9 mouse cellular contexts compared by ENCODE assay signal in genomic region chr6:87522236-87522635, GRCm38 (mm10). TPM values are rescaled to one million over a fixed set of nuclear protein-coding genes. Genes with fewer than 3 reads are reported as not detected.
DNase-seq lines count a peak whose midpoint lies in the region; TF ChIP-seq lines count a peak whose summit lies in the region.
"Had no signal": no experiment of that assay in that cellular context is flagged by ENCODE, and none has a peak within 500 bp of the region (broad histone marks: within the 10 kb centered on the region; RNA-seq: fewer than 3 reads in every experiment).

No protein-coding gene starts in this region.

- peaks cover 18% of the 10 kb centered on the region for H3K27me3 ChIP-seq in E14TG2a.4 (ENCODE audit: insufficient read depth, low read length)
- H3K27me3 ChIP-seq: neural tube, embryonic 13.5 days had no signal

- H3K4me3 ChIP-seq in E14TG2a.4 (replicated peaks; ENCODE audit: low read length), result no peak overlapping the region
- H3K4me3 ChIP-seq: neural tube, embryonic 13.5 days had no signal

- peaks cover 8% of the 10 kb centered on the region for H3K9me3 ChIP-seq in E14TG2a.4 (ENCODE audit: low read length)
- H3K9me3 ChIP-seq: neural tube, embryonic 13.5 days had no signal

- H3K36me3 ChIP-seq in E14TG2a.4 (ENCODE audit: insufficient read depth, low read length), result no peaks in the 10 kb centered on the region
- H3K36me3 ChIP-seq: neural tube, embryonic 13.5 days had no signal

- intact Hi-C loops in left cerebral cortex, postnatal 25 days (cut with DNase I), result loop anchor here (2.0 to 10.0 kb wide), 3 partner anchors 59 to 417 kb away; partner anchors contain the start of gene D6Ertd527e

- DNase-seq in kidney, adult 18-20 months, result peak; percentile 71
- no peak for DNase-seq in kidney, adult 11 months
- peak; percentile 65 for DNase-seq in ZHBTc4 (ENCODE audit: low read depth, low spot score)
- peak; percentile 62 to 63 for DNase-seq in frontal cortex, postnatal 25 days (ENCODE audit: low spot score in 2 of 2)
- DNase-seq in left cerebral cortex, postnatal 25 days (ENCODE audit: low spot score in 2 of 2), result peak; percentile 64 to 86
- DNase-seq in thymus, adult 18-20 months, result no peak
- no peak for DNase-seq in Muller cell, postnatal 12 days (ENCODE audit: inconsistent ontology term)

- peak; percentile 91 for TF ChIP-seq CTCF in E14TG2a.4 (conservative IDR thresholded peaks at IDR 0.05; ENCODE audit: low read length)

- peaks cover 15% of the 10 kb centered on the region; the same call in 1 of the 2 replicates for H3K4me1 ChIP-seq in E14TG2a.4 (replicated peaks; ENCODE audit: low read depth, low read length)
- H3K4me1 ChIP-seq: neural tube, embryonic 13.5 days had no signal

RNA-seq across cellular contexts. Expression of gene Arhgap25, which starts 10.8 kb away (rescaled TPM):
- total RNA-seq in left cerebral cortex, postnatal 25 days (2021), result 10 to 100 TPM in 1 of 2 experiments, 1 to 10 TPM in 1; 7.3 to 10.7 TPM

Comparison
In these comparisons a context has a peak if more than half of its experiments do, and no peak if none do; other contexts are left out.
1. DNase-seq: peak in kidney, adult 18-20 months (single experiment), ZHBTc4 (single experiment), frontal cortex, postnatal 25 days (2 of 2) and left cerebral cortex, postnatal 25 days (2 of 2); none in kidney, adult 11 months (single experiment), thymus, adult 18-20 months (0 of 2) and Muller cell, postnatal 12 days (single experiment).